Mouse (Mus musculus) cortical plate, adult 2 months (tissue): Measurements from ENCODE around the gene Uncx. TPM values are rescaled to one million over a fixed set of nuclear protein-coding genes. Genes with fewer than 3 reads are reported as not detected.

Source experiments
- H3K27ac ChIP-seq: fragments of 200-500 bp; 2 replicates; pipeline ENCODE4 v1.5.1; 2012; ENCODE audit warnings: low read length, control low read depth, inconsistent platforms; ENCODE audit not compliant: insufficient read depth
- H3K4me1 ChIP-seq: fragments of 200-500 bp; 2 replicates; pipeline ENCODE4 v1.6.1; 2011; ENCODE audit warnings: low read length; ENCODE audit not compliant: control insufficient read depth, insufficient read depth
- H3K4me3 ChIP-seq: fragments of 200-500 bp; 2 replicates; pipeline ENCODE4 v1.5.1; 2011; ENCODE audit warnings: mild to moderate bottlenecking, low read length, control low read depth; ENCODE audit not compliant: insufficient read depth
- CTCF ChIP-seq: fragments of 200-500 bp; IDR thresholded peaks from 2 replicates; pipeline ENCODE4 v1.5.1; 2011; ENCODE audit warnings: mild to moderate bottlenecking, control low read depth, low read length; ENCODE audit not compliant: insufficient read depth; ENCODE audit errors: extremely low read depth
- POLR2A ChIP-seq: fragments of 200-500 bp; IDR thresholded peaks from 2 replicates; pipeline ENCODE4 v1.6.1; 2011; ENCODE audit warnings: mild to moderate bottlenecking, low read length, control low read depth; ENCODE audit not compliant: insufficient read depth; ENCODE audit errors: extremely low read depth
- polyA plus RNA-seq: library from polyadenylated mRNA; depleted of rRNA; stranded (reverse); fragments of >200 nt; gene quantifications from 2 replicates; pipeline ENCODE4 v1.2.3, GENCODE M21; 2012

The Uncx gene
- polyA plus RNA-seq, 1 experiment: not detected

DNA sequence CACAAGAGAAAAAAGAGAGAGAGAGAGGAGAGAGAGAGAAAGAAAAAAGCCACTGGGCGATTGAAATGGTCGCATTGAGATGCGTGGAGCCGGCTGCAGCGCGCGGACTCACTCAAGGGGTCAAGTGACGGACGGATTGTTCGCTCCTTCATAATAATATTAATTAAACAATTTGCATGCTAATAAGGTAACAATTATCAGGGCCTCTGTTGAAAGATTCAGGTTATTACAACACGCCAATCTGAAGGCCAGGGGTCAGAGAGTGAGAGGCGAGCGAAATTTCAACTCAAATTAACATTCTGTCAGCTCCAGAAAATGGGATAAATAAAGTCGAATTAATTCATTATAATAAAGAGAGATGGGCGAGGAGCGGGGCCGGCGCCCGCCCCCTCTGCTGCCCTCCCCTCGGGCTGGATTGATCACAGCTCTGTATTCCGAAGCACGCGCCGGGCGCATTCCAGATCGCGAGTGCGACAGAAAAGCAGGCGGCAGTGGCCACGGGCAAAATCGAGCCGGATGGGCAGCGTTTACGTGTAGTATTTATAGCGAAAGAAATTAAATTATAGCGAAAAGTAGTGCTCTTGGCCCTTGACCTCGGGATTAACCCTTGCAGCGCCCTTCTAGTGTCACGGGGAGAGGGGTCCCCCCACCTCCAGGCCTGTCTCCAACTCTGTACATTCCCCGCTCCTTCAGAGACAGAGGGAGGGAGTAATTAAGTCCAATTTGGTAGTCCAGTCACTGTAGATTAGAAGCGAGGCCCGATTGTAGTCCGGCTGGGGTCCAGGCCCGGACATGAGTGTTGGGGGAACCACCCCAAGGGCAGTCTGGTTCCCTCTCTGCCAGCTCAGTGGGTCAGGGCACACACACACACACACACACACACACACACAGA, 1.9 kb upstream of the Uncx start:
- no peak overlapping the region for H3K27ac ChIP-seq
- no peaks in the 10 kb centered on the region for H3K4me1 ChIP-seq
- no peak for TF ChIP-seq CTCF
- no peak for TF ChIP-seq POLR2A
- no peak overlapping the region for H3K4me3 ChIP-seq

DNA sequence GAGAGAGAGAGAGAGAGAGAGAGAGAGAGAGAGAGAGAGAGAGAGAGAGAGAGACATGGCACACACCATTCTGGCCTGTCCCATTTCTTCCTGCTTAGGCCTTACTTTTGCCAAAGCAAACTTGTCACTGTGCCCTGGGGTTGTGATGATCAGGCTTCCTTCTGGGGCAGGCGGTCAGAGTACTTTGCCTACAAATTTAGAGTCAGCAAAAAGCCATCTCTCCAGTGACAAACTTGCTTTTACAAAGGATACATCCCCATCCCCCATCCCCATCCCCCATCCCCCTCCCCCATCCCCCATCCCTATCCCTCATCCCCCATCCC, 1.3 kb upstream of the Uncx start:
- H3K4me3 ChIP-seq: no peak overlapping the region
- H3K27ac ChIP-seq: no peak overlapping the region
- no peak for TF ChIP-seq POLR2A
- no peak for TF ChIP-seq CTCF
- no peaks in the 10 kb centered on the region for H3K4me1 ChIP-seq

DNA sequence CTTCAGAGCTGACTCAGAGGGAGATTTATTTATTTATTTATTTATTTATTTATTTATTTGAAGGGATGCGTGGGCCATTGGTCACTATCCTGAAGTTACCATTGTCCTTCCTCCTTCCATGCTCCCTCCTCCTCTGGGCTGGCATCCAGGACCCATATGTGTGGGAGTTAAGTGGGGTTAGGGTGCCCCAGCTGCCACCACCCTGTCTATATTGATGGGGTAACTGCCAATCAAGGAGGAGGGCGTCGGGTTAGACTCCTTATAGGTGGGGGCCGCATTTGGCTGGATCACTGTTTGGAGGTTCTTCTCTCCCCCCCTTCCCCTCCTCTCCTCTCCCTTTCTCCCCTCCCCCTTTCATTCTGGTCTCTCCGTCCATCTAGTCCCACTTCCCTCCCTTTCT, 738 bp upstream of the Uncx start:
- no peaks in the 10 kb centered on the region for H3K4me1 ChIP-seq
- TF ChIP-seq POLR2A (no peak), CTCF (no peak)
- no peak overlapping the region for H3K4me3 ChIP-seq
- no peak overlapping the region for H3K27ac ChIP-seq

DNA sequence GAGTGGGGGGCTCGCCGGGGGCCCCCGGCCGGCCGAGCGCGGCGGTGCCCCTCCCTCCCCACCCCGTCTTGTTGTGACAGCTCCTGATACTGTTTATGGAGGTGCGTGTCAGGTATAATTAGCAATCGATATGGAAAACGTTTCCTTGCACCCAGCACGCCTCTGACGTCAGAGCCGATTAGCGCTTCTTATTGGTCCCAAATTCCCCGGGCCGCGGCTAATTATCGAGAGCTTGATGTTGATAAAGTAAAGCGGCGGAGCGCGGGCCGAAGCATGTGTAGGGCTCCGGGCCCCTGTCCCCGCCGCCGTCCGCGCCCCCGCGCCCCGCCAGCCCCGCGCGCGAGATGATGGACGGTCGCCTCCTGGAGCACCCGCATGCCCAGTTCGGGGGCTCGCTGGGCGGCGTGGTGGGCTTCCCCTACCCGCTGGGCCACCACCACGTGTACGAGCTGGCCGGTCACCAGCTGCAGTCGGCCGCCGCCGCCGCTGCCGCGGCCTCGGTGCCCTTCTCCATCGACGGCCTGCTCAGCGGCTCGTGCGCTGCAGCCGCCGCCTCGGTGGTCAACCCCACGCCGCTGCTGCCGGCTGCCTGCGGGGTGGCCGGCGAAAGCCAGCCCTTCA, 466 bp downstream of the Uncx start:
- TF ChIP-seq POLR2A (no peak), CTCF (no peak)
- H3K4me3 ChIP-seq: no peak overlapping the region
- no peaks in the 10 kb centered on the region for H3K4me1 ChIP-seq
- no peak overlapping the region for H3K27ac ChIP-seq

DNA sequence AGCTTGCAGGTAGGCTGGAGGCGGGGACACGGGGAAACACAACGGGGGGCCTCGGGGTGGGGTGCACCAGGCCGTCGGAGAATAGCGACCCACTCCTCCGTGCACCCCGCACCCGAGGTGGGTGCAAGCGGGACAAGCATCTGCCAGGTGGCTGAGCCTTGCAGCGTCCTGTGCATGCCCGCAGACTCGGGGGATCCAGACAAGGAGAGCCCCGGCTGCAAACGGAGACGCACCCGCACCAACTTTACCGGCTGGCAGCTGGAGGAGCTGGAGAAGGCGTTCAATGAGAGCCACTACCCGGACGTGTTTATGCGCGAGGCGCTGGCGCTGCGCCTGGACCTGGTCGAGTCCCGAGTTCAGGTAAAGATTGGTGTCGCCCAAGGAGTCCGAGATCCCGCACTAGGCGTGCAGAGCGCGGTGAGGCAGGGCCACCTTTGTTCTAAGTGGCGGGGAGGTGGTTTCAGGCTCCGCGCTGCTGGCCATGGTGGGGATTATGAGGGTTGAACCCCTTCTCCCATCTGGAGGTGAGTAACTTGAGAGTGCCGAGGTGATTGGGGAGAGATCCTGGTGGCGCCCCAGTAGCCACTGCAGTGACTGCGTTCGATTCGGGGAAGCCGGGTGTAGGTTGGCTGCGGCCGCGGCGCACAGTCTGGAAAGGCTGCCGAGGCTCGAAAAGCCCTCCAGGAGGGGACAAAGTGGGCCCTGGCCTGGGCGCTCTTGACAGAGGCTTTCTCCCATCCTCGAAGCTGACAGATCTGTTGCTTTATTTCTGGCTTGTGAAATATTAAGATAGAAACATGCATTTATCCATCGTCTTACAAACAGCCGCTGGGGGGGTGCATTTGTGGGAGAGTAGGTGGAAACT, 1.2 kb downstream of the Uncx start:
- no peak overlapping the region for H3K4me3 ChIP-seq

DNA sequence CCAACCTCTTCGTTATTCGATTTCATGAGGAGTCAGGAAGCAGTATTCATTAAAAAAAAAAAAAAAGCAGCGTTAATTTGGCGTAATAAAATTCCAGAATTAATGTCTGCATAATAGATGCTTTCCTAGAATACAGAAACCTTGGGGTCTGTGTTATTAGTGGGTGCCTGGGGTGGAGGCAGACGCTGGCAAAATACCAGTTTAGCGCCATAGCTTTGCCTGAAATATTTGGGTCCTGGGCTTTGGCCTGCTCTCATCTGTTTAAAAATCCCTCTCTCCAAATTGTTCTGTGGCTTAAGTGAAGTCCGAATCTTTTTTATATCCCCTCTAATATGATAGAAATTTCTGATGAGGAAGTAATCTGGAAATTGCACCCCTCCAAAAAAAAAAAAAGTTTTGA, 1.9 kb downstream of the Uncx start:
- no peak overlapping the region for H3K4me3 ChIP-seq
- no peaks in the 10 kb centered on the region for H3K4me1 ChIP-seq
- TF ChIP-seq CTCF: no peak
- no peak for TF ChIP-seq POLR2A
- no peak overlapping the region for H3K27ac ChIP-seq

More for the DNA sequence above, 1.2 kb downstream of the Uncx start:
- H3K27ac ChIP-seq: no peak overlapping the region
- TF ChIP-seq POLR2A: no peak
- no peak for TF ChIP-seq CTCF
- no peaks in the 10 kb centered on the region for H3K4me1 ChIP-seq

DNA sequence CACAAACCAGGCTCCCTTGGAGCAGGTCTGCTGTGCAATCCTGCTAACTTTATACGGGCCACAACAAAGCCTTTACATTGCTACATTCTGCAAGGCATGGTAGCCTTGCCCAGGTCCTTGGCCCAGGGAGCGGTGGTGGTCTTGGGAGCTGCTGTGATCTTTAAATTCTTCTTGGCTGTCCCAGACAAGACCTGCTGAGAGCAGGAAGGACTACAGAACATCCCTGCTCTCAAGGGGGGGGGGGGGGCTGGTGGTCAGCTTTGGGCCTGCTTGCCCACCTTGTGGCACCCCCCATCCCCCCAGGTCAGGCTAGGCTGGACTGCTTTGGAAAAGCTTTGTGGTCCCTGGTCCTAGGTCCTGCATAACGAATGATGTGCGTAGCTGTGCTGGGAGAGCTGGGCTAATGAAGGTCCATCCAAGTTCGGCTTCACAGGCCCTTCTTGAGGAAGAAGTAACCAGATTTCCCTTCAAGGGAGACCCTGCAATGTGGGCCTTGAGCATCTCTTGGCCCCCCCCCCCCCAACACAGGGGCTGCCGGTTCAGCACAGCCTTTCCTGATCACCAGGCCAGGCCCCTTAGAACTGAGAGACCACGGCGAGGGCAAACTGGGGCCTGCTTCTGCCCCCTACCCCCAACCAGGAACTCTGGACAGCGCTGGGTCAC, 2.5 kb downstream of the Uncx start:
- TF ChIP-seq CTCF (no peak), POLR2A (no peak)
- Histone ChIP-seq H3K27ac (no peak overlapping the region), H3K4me1 (no peaks in the 10 kb centered on the region), H3K4me3 (no peak overlapping the region)

DNA sequence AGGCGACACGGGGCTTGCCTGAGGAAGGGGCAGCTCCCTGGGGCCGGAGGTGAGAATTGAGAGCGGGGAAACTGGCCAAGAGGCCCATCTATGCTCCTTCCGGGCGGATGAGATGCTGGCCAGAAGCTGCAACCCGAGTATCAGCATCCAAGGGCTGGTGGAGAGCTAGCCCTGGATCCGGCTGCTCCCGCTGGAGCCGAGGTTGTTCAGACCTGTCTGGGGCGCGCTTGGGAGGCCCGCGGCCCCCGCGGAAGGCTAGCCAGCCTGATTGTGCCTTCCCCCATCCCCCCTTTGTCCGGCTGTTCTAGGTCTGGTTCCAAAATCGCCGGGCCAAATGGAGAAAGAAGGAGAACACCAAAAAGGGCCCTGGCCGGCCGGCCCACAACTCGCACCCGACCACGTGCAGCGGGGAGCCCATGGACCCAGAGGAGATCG, 3.1 kb downstream of the Uncx start:
- TF ChIP-seq POLR2A (no peak), CTCF (no peak)
- H3K27ac ChIP-seq: no peak overlapping the region
- H3K4me1 ChIP-seq: no peaks in the 10 kb centered on the region
- H3K4me3 ChIP-seq: no peak overlapping the region

DNA sequence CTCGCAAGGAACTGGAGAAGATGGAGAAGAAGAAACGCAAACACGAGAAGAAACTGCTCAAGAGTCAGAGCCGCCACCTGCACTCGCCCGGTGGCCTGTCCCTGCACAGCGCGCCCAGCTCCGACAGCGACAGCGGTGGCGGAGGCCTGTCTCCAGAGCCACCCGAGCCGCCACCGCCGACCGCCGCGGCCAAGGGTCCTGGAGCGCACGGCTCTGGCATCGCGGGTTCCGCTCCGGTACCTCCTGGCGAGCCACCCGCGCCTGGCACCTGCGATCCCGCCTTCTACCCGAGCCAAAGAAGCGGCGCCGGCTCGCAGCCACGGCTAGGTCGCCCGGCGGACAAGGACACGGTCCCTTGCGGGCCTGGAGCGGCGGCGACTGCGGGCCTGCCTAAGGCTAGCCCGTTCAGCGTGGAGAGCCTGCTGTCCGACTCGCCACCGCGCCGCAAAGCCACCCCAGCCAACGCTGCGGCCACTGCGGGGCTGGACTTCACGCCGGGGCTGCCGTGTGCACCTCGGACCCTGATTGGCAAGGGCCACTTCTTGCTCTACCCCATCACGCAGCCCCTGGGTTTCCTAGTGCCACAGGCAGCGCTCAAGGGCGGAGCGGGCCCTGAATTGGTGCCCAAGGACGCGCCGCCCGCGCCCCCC, 3.6 kb downstream of the Uncx start:
- H3K27ac ChIP-seq: no peak overlapping the region
- H3K4me3 ChIP-seq: no peak overlapping the region
- no peaks in the 10 kb centered on the region for H3K4me1 ChIP-seq
- TF ChIP-seq CTCF: no peak
- TF ChIP-seq POLR2A: no peak

DNA sequence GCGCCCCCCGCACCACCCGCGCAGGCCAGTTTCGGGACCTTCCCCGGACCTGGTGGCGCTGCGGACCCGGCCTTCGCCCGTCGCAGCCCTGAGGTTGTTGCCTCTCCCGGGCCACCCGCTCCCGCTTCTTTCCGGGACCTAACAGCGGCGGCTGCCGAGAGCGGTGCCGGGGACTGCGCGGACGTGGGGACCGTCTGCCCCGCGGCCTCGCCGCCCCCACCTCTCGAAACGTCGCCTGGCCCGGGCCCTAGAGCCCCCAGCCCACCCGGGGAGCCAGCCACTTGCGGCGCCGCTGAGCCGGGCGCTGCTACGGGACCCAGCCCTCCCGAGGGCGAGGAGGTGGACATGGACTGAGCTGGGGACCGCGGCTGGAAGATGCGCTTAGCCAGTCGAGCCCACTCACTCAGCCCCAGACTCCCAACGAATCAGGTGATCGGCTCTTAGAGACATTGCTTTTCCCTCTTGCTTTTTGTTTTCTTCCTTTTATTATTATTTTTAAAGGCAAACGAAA, 4.2 kb downstream of the Uncx start:
- TF ChIP-seq POLR2A (no peak), CTCF (no peak)
- Histone ChIP-seq H3K4me1 (no peaks in the 10 kb centered on the region), H3K27ac (no peak overlapping the region), H3K4me3 (no peak overlapping the region)
